In the genomic region with DNA sequence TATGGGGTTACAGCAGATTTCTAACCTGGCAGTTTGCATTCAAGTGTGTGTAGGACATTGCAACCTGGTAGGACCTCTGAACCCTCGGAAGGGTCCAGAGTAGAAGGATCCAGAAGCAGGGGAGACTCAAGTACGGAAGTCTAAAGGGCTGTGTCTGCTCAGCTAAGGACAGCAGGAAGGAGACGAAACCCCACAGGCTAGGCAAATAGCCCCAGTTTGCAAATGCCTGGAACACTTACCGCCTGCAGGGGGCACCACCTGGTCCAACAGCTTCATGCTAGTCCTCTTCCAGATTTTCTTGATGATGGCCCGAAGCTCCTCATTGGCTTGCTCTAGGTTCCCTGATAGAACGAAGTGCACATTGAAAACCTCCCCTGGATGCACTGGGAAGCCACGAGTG, we compare ENCODE assay signal across 12 mouse cellular contexts. TPM values are rescaled to one million over a fixed set of nuclear protein-coding genes. Genes with fewer than 3 reads are reported as not detected.
DNase-seq lines count a peak whose midpoint lies in the region; TF ChIP-seq lines count a peak whose summit lies in the region.
"Had no signal": no experiment of that assay in that cellular context is flagged by ENCODE, and none has a peak within 500 bp of the region (broad histone marks: within the 10 kb centered on the region; RNA-seq: fewer than 3 reads in every experiment).

No protein-coding gene starts in this region.

- H3K4me3 ChIP-seq in layer of hippocampus, adult 2 months: no peak overlapping the region
- H3K4me3 ChIP-seq: forebrain, embryonic 13.5 days; heart, embryonic 12.5 days; liver, embryonic 15.5 days had no signal

- no peak for DNase-seq in layer of hippocampus, adult 2 months (ENCODE audit: low spot score in 2 of 2)
- DNase-seq in layer of hippocampus, adult 11-12 months (ENCODE audit: low spot score): no peak
- DNase-seq in 3T3-L1 (ENCODE audit: low read depth, low spot score) (peak; percentile 33), 416B (ENCODE audit: low read depth) (peak; percentile 35)
- DNase-seq in c-Kit-positive CD71-negative TER-119-negative erythroid progenitor cells, embryonic 14.5 days (ENCODE audit: low read depth): peak; percentile 4
- no peak for DNase-seq in urinary bladder, postnatal 36 days (ENCODE audit: low spot score in 2 of 2)
- DNase-seq in adrenal gland, adult 8-10 months: no peak
- no peak for DNase-seq in gastrocnemius, adult 18-20 months (ENCODE audit: low spot score)
- DNase-seq: kidney, adult 8-10 months had no signal

- no peak overlapping the region for H3K27ac ChIP-seq in layer of hippocampus, adult 2 months
- H3K27ac ChIP-seq: forebrain, embryonic 13.5 days; liver, embryonic 15.5 days had no signal

- TF ChIP-seq CTCF in layer of hippocampus, adult 2 months (conservative IDR thresholded peaks at IDR 0.05): peak; percentile 69

RNA-seq across cellular contexts. Expression of a gene that starts 43.9 kb away (rescaled TPM):
- 1 to 10 TPM; 8.2 to 9.5 TPM for total RNA-seq in layer of hippocampus, adult 2 months (2021)
- 1 to 10 TPM; 4.3 to 8.4 (median 6.1) TPM for total RNA-seq in adrenal gland, adult 8-10 months (2022)
- 1 to 10 TPM; 2.0 to 2.6 TPM for total RNA-seq in gastrocnemius, adult 18-20 months (2021)

Comparison
In these comparisons a context has a peak if more than half of its experiments do, and no peak if none do; other contexts are left out.
1. DNase-seq: peak in 3T3-L1 (single experiment), 416B (single experiment) and c-Kit-positive CD71-negative TER-119-negative erythroid progenitor cells, embryonic 14.5 days (single experiment); none in layer of hippocampus, adult 2 months (0 of 2), layer of hippocampus, adult 11-12 months (single experiment), urinary bladder, postnatal 36 days (0 of 2), adrenal gland, adult 8-10 months (single experiment) and gastrocnemius, adult 18-20 months (single experiment).